Comparison of ENCODE assay signal across 20 mouse cellular contexts in the genomic region with DNA sequence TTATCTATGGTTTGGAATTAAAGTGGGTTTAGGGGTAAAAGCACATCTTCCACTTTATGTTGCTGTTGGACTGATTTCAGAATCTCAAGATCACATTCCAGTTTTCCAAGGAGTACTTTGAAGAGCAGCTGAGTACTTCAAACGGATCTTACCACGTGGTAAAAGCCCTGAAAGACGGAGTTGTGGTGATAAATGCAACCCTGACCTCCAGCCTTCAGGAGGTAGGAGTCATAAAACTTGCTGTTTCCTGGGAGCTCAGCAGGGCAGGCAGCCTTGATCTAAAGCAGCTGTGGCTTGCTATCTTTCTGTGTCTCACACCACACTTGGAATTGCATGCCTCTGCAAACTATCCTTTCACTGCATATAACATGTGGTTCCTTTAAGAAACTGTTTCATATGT. TPM values are rescaled to one million over a fixed set of nuclear protein-coding genes. Genes with fewer than 3 reads are reported as not detected.
A peak's percentile ranks its signal among the peaks of the same experiment; 100 is the strongest.
DNase-seq lines count a peak whose midpoint lies in the region; ATAC-seq and TF ChIP-seq lines count a peak whose summit lies in the region.
"Had no signal": no experiment of that assay in that cellular context is flagged by ENCODE, and none has a peak within 500 bp of the region (broad histone marks: within the 10 kb centered on the region; RNA-seq: fewer than 3 reads in every experiment).

No protein-coding gene starts in this region.

- H3K9ac ChIP-seq in kidney, embryonic 15.5 days, result no peak overlapping the region
- H3K9ac ChIP-seq in intestine, embryonic 15.5 days, result no peak overlapping the region
- no peak overlapping the region for H3K9ac ChIP-seq in midbrain, embryonic 14.5 days (replicated peaks; ENCODE audit: low read length)
- H3K9ac ChIP-seq: forebrain, embryonic 15.5 days; hindbrain, embryonic 15.5 days; midbrain, embryonic 13.5 days had no signal

- ATAC-seq in kidney, embryonic 15.5 days (replicated peaks; ENCODE audit: low FRiP score), result 0 out of 2 replicates have a peak, but pooled peaks have one; percentile 25
- ATAC-seq in intestine, embryonic 15.5 days, result peak; percentile 71
- no peak for ATAC-seq in midbrain, embryonic 14.5 days (ENCODE audit: low FRiP score, low TSS enrichment)
- ATAC-seq: forebrain, embryonic 15.5 days; midbrain, embryonic 13.5 days had no signal

- no peaks in the 10 kb centered on the region for H3K9me3 ChIP-seq in kidney, embryonic 15.5 days (replicated peaks)
- no peaks in the 10 kb centered on the region for H3K9me3 ChIP-seq in intestine, embryonic 15.5 days
- H3K9me3 ChIP-seq in midbrain, embryonic 14.5 days (ENCODE audit: control insufficient read depth, low read length), result no peaks in the 10 kb centered on the region
- H3K9me3 ChIP-seq: forebrain, embryonic 15.5 days; G1E; hindbrain, embryonic 15.5 days; midbrain, embryonic 13.5 days had no signal

- TF ChIP-seq CTCF in testis, adult 2 months (IDR thresholded peaks at IDR 0.05; ENCODE audit: control insufficient read depth, insufficient read depth, insufficient replicate concordance, low read depth, low read length), result no peak

- peaks cover 13% of the 10 kb centered on the region for H3K4me1 ChIP-seq in kidney, embryonic 15.5 days
- no peaks in the 10 kb centered on the region for H3K4me1 ChIP-seq in testis, adult 2 months (ENCODE audit: control insufficient read depth, insufficient read depth, low read length)
- H3K4me1 ChIP-seq in intestine, embryonic 15.5 days (replicated peaks), result no peaks in the 10 kb centered on the region
- no peaks in the 10 kb centered on the region for H3K4me1 ChIP-seq in midbrain, embryonic 14.5 days (ENCODE audit: control insufficient read depth, insufficient read depth, low read length)
- H3K4me1 ChIP-seq: forebrain, embryonic 15.5 days; hindbrain, embryonic 15.5 days; midbrain, embryonic 13.5 days had no signal

- 13% methylated on average over 3 of the region's 3 CpGs for WGBS in kidney, embryonic 15.5 days
- 10% methylated on average over 3 of the region's 3 CpGs for WGBS in intestine, embryonic 15.5 days
- WGBS in midbrain, embryonic 14.5 days, result 74% methylated on average over 3 of the region's 3 CpGs

- no peak overlapping the region for H3K4me3 ChIP-seq in kidney, embryonic 15.5 days (replicated peaks)
- no peak overlapping the region for H3K4me3 ChIP-seq in testis, adult 2 months (ENCODE audit: control insufficient read depth, low read depth, low read length)
- no peak overlapping the region for H3K4me3 ChIP-seq in intestine, embryonic 15.5 days (replicated peaks)
- no peak overlapping the region for H3K4me3 ChIP-seq in midbrain, embryonic 14.5 days (replicated peaks; ENCODE audit: low read depth, low read length)
- H3K4me3 ChIP-seq: erythroblast, embryonic 14.5 days; forebrain, embryonic 15.5 days; gastrocnemius, adult 2 months; heart, adult 2 months; hindbrain, embryonic 15.5 days; midbrain, embryonic 13.5 days had no signal

- no peaks in the 10 kb centered on the region for H3K27me3 ChIP-seq in kidney, embryonic 15.5 days
- H3K27me3 ChIP-seq in testis, adult 2 months (ENCODE audit: control insufficient read depth, insufficient read depth, low read length), result no peaks in the 10 kb centered on the region
- H3K27me3 ChIP-seq in intestine, embryonic 15.5 days (replicated peaks), result no peaks in the 10 kb centered on the region
- no peaks in the 10 kb centered on the region for H3K27me3 ChIP-seq in midbrain, embryonic 14.5 days (ENCODE audit: control insufficient read depth, insufficient read depth, low read length)
- H3K27me3 ChIP-seq: forebrain, embryonic 15.5 days; hindbrain, embryonic 15.5 days; midbrain, embryonic 13.5 days had no signal

- H3K27ac ChIP-seq in kidney, embryonic 15.5 days, result peak overlapping the region; percentile 41
- H3K27ac ChIP-seq in testis, adult 2 months (ENCODE audit: control insufficient read depth, insufficient read depth, low read depth, low read length), result peak overlapping the region; percentile 66
- no peak overlapping the region for H3K27ac ChIP-seq in intestine, embryonic 15.5 days
- H3K27ac ChIP-seq in midbrain, embryonic 14.5 days (replicated peaks; ENCODE audit: low read depth, low read length), result no peak overlapping the region
- H3K27ac ChIP-seq: forebrain, embryonic 15.5 days; gastrocnemius, adult 2 months; heart, adult 2 months; hindbrain, embryonic 15.5 days; macrophage; midbrain, embryonic 13.5 days had no signal

- H3K4me2 ChIP-seq in kidney, embryonic 15.5 days, result no peak overlapping the region
- no peak overlapping the region for H3K4me2 ChIP-seq in intestine, embryonic 15.5 days (replicated peaks)
- no peak overlapping the region for H3K4me2 ChIP-seq in midbrain, embryonic 14.5 days (ENCODE audit: low read length)
- H3K4me2 ChIP-seq: forebrain, embryonic 15.5 days; hindbrain, embryonic 15.5 days; midbrain, embryonic 13.5 days had no signal

- no peak for DNase-seq in kidney, adult 18-20 months
- DNase-seq in testis, postnatal 10 days (ENCODE audit: low spot score), result no peak
- no peak for DNase-seq in midbrain, embryonic 14.5 days
- no peak for DNase-seq in urinary bladder, adult 2 months (ENCODE audit: low spot score)
- DNase-seq: cerebellum, adult 18-20 months; gastrocnemius, adult 2 months; heart, adult 2 months; heart, postnatal 10 days; kidney, adult 9 months; layer of hippocampus, adult 9-11 months; liver had no signal

- no peaks in the 10 kb centered on the region for H3K36me3 ChIP-seq in kidney, embryonic 15.5 days
- H3K36me3 ChIP-seq in testis, adult 2 months (ENCODE audit: control insufficient read depth, insufficient read depth, low read length), result no peaks in the 10 kb centered on the region
- H3K36me3 ChIP-seq in intestine, embryonic 15.5 days, result no peaks in the 10 kb centered on the region
- no peaks in the 10 kb centered on the region for H3K36me3 ChIP-seq in midbrain, embryonic 14.5 days (ENCODE audit: control insufficient read depth, insufficient read depth, low read length)
- H3K36me3 ChIP-seq: forebrain, embryonic 15.5 days; G1E; hindbrain, embryonic 15.5 days; midbrain, embryonic 13.5 days had no signal

- TF ChIP-seq POLR2A in testis, adult 2 months (IDR thresholded peaks at IDR 0.05; ENCODE audit: control insufficient read depth, low read depth, low read length), result no peak

RNA-seq across cellular contexts. Expression of gene Nup210l, which starts 30.6 kb away (rescaled TPM):
- 0.40 and 0.45 TPM in 2 replicates for polyA plus RNA-seq in kidney, embryonic 15.5 days (2015; fragmentation: Nextera tagmentation; extraction: Ambion mirVana)
- 49.0 and 55.5 TPM in 2 replicates for polyA plus RNA-seq in testis, adult 2 months (2012; rRNA removed)
- polyA plus RNA-seq in intestine, embryonic 15.5 days (2015; fragmentation: Nextera tagmentation; extraction: Ambion mirVana), result 0.25 and 0.33 TPM in 2 replicates
- 0.18 and 0.61 TPM in 2 replicates for polyA plus RNA-seq in midbrain, embryonic 14.5 days (2014; fragmentation: Nextera tagmentation; extraction: Ambion mirVana)
- 0.55 and 0.80 TPM in 2 replicates for polyA plus RNA-seq in urinary bladder, adult 2 months (2012; rRNA removed)
- polyA plus RNA-seq: erythroblast, embryonic 14.5 days; G1E; macrophage had no signal

Comparison
In these comparisons a context has a peak if more than half of its experiments do, and no peak if none do; other contexts are left out.
1. H3K27ac ChIP-seq: peak in kidney, embryonic 15.5 days (single experiment) and testis, adult 2 months (single experiment); none in intestine, embryonic 15.5 days (single experiment) and midbrain, embryonic 14.5 days (single experiment).
2. RNA of gene Nup210l, which starts 30.6 kb away (polyA plus RNA-seq): 49.0 to 55.5 TPM in testis, adult 2 months; 0.55 to 0.80 TPM in urinary bladder, adult 2 months, 0.18 to 0.61 TPM in midbrain, embryonic 14.5 days, 0.40 to 0.45 TPM in kidney, embryonic 15.5 days and 0.25 to 0.33 TPM in intestine, embryonic 15.5 days; every median in the first group is over 10 times any median in the second.